Mouse (Mus musculus) limb, embryonic 14.5 days (tissue): ENCODE results near the gene Tlx2. TPM values are rescaled to one million over a fixed set of nuclear protein-coding genes. Genes with fewer than 3 reads are reported as not detected.

Experiments used
- ATAC-seq: fragments of 200-750 bp; cut with Nextera tagmentation; 2 replicates; pipeline ENCODE4 v1.8.0; 2017; ENCODE audit warnings: low read depth, moderate number of reproducible peaks, moderate TSS enrichment; ENCODE audit not compliant: low FRiP score
- DNase-seq: peaks from one replicate; pipeline ENCODE4 v3.0.0-alpha.2; 2015; ENCODE audit warnings: low spot score
- H3K27ac ChIP-seq: fragments of 300-500 bp; sonication (generic); replicated peaks from 2 replicates; pipeline ENCODE4 v1.5.1; 2014; ENCODE audit warnings: low read depth, mild to moderate bottlenecking, low read length, moderate library complexity, mixed read lengths
- H3K27me3 ChIP-seq: fragments of 300-500 bp; sonication (generic); 2 replicates; pipeline ENCODE4 v1.6.1; 2014; ENCODE audit warnings: low read length, mixed read lengths; ENCODE audit not compliant: control insufficient read depth, insufficient read depth
- H3K36me3 ChIP-seq: fragments of 300-500 bp; sonication (generic); 2 replicates; pipeline ENCODE4 v1.6.1; 2014; ENCODE audit warnings: mild to moderate bottlenecking, low read length, moderate library complexity, mixed read lengths; ENCODE audit not compliant: control insufficient read depth, insufficient read depth
- H3K4me1 ChIP-seq: fragments of 300-500 bp; sonication (generic); 2 replicates; pipeline ENCODE4 v1.6.1; 2014; ENCODE audit warnings: antibody characterized with exemption, low read length, mixed read lengths; ENCODE audit not compliant: control insufficient read depth, insufficient read depth
- H3K4me2 ChIP-seq: fragments of 300-500 bp; sonication (generic); replicated peaks from 2 replicates; pipeline ENCODE4 v1.6.1; 2014; ENCODE audit warnings: low read depth, mild to moderate bottlenecking, low read length, moderate library complexity; ENCODE audit not compliant: severe bottlenecking
- H3K4me3 ChIP-seq: fragments of 300-500 bp; sonication (generic); replicated peaks from 2 replicates; pipeline ENCODE4 v1.5.1; 2014; ENCODE audit warnings: low read length
- H3K9ac ChIP-seq: fragments of 300-500 bp; sonication (generic); 2 replicates; pipeline ENCODE4 v1.6.1; 2014; ENCODE audit warnings: mild to moderate bottlenecking, low read depth, low read length, moderate library complexity; ENCODE audit not compliant: severe bottlenecking
- H3K9me3 ChIP-seq: fragments of 300-500 bp; sonication (generic); 2 replicates; pipeline ENCODE4 v1.6.1; 2016; ENCODE audit warnings: low read length; ENCODE audit not compliant: control insufficient read depth
- POLR2A ChIP-seq: fragments of 200-500 bp; IDR thresholded peaks from 2 replicates; pipeline ENCODE4 v1.8.0; 2012; ENCODE audit warnings: inconsistent platforms, mild to moderate bottlenecking, moderate library complexity, borderline replicate concordance; ENCODE audit not compliant: insufficient read depth, insufficient read length; ENCODE audit errors: extremely low read depth
- WGBS: fragments of 180-500 bp; shearing (Covaris S2); extraction: QIAGEN DNeasy Blood & Tissue Kit; methylation state at CpG from one replicate; pipeline ENCODE4 v1.1.7; 2014; 5-methylcytosine and 5-hydroxymethylcytosine counted together
- polyA plus RNA-seq, 2 experiments: library from polyadenylated mRNA; depleted of rRNA in 1 of 2; stranded (reverse) in 1 of 2; unstranded in 1 of 2; fragments of >200 nt; fragmentation: Nextera tagmentation in 1 of 2; extraction: Ambion mirVana in 1 of 2; gene quantifications; 2 replicates each; pipeline versions ENCODE4 v1.2.1 to v1.2.3; 2012 to 2014

The Tlx2 gene
- polyA plus RNA-seq, 2 experiments, result 0.08 TPM; not detected in 1

DNA sequence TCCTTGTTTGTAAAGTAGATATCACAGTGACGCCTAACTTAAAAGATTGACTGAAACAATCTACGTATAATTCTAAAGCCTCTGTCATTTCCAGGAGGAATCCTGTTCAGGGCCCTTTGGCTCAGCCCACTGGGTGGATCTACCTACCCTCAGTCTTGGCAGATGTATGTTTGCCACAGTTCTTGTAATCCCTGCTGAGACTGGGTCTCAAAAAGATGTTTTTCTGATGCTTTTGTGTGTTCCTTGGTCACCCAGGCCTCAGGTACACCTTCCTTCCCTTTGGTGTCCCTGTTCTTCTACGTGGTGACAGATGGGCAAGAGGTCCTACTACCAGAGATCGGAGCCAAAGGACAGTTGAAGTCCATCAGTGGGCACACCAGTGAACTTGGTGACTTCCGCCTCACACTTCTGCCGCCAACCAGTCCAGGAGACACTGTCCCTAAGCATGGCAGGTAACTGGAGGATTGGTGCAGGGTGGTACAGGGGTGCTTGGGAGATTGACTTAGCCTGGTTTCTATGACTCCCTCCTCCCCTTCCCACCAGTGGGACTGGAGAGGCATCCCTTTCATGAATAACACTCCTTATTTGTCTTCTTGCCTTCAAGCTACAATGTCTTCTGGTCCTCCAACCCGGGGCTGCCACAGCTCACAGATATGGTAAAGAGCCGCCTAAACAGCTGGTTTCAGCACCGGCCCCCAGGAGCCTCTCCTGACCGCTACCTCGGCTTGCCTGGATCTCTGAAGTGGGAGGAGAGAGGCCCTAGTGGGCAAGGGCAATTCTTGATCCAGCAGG is 46.5 kb upstream of the Tlx2 start:
- WGBS, result 79% methylated on average over 11 of the region's 11 CpGs
- Histone ChIP-seq H3K4me2 (peak overlapping the region; percentile 94), H3K4me1 (peaks cover 17% of the 10 kb centered on the region), H3K9ac (peak overlapping the region; percentile 84), H3K4me3 (peak overlapping the region; percentile 84), H3K27ac (0 out of 2 replicates have a peak overlapping the region, but pooled peaks have one; percentile 73), H3K9me3 (no peaks in the 10 kb centered on the region), H3K36me3 (peaks cover 33% of the 10 kb centered on the region), H3K27me3 (no peaks in the 10 kb centered on the region)
- DNase-seq, result no peak
- ATAC-seq, result no peak
- no peak for TF ChIP-seq POLR2A

DNA sequence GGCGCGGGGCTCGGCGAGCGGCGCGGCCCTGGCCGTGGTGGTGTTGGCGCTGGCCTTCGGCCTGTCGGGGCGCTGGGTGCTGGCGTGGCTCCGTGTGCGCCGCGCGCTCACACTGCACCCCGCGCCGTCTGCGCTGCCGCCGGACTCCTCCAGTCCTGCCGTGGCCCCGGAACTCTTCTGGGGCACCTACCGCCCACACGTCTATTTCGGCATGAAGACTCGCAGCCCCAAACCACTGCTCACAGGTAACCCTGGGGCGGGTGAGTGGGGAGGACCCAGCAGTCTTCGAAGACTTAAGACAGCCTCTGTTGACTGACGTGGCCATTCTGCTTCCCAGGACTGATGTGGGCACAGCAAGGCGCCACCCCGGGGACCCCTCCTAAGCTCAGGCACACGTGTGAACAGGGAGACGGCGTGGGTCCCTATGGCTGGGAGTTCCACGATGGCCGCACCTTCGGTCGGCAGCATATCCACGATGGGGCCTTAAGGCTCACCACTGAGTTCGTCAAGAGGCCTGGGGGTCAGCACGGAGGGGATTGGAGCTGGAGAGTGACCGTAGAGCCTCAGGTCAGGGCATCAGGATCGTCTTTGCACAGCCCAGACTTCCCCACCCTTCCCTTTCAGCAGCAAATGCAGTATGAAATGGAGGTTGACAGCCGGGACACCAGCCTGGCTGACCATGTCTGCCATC is 45.7 kb upstream of the Tlx2 start:
- H3K9ac ChIP-seq, result peak overlapping the region; percentile 84
- ATAC-seq (peak; percentile 35), DNase-seq (no peak)
- peak overlapping the region; percentile 84 for H3K4me3 ChIP-seq
- H3K9me3 ChIP-seq, result no peaks in the 10 kb centered on the region
- peaks cover 17% of the 10 kb centered on the region for H3K4me1 ChIP-seq
- peak overlapping the region; percentile 94 for H3K4me2 ChIP-seq
- H3K36me3 ChIP-seq, result peaks cover 37% of the 10 kb centered on the region
- H3K27ac ChIP-seq, result peak overlapping the region; percentile 73
- no peaks in the 10 kb centered on the region for H3K27me3 ChIP-seq
- WGBS, result 2% methylated on average over 24 of the region's 48 CpGs
- no peak for TF ChIP-seq POLR2A

DNA sequence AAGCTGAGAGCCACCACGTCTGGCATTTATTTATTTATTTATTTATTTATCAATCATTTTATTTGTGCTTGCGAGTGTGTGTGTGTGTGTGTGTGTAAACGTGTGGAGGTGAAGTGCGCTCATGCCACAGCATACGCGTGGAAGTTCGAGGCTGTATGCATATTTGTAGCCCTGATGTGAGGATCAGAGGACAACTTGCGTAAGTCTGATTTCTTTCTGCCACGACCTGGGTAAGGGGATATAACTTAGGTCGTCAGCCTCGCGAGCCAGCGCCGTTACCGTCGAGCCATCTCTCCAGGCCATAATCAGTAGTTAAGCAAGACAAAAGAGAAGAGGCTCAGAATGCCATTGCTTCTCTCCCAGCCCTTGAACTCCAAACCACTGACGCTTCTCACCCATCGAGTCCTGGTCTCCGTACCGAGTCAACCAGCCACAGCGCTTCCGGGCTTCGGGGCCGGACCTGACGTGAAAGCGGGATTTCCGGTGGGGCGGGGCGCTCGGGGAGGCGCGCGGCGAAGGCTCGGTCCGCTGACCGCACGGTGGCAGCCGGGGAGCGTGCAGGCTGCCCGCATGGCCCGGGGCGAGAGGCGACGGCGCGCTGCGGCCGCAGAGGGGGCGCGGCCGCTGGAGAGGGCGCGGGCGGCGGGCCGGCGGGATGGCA is 45.0 kb upstream of the Tlx2 start, which contains the start of gene Mogs:
Mogs (plus strand) TSS at position 486 of the 661 bp plus-strand sequence.
- Histone ChIP-seq H3K9me3 (no peaks in the 10 kb centered on the region), H3K4me3 (peak within 1 kb of the TSS; percentile 84), H3K27me3 (no peaks in the 10 kb centered on the region), H3K4me1 (peaks cover 16% of the 10 kb centered on the region), H3K27ac (peak within 1 kb of the TSS; percentile 73), H3K9ac (peak within 1 kb of the TSS; percentile 84), H3K4me2 (peak within 1 kb of the TSS; percentile 94), H3K36me3 (peaks cover 40% of the 10 kb centered on the region)
- peak; percentile 75; the same call in 1 of the 2 replicates for TF ChIP-seq POLR2A
- peak; percentile 90 for ATAC-seq
- WGBS, result 2% methylated on average over 41 of the region's 58 CpGs
- DNase-seq, result peak; percentile 81

DNA sequence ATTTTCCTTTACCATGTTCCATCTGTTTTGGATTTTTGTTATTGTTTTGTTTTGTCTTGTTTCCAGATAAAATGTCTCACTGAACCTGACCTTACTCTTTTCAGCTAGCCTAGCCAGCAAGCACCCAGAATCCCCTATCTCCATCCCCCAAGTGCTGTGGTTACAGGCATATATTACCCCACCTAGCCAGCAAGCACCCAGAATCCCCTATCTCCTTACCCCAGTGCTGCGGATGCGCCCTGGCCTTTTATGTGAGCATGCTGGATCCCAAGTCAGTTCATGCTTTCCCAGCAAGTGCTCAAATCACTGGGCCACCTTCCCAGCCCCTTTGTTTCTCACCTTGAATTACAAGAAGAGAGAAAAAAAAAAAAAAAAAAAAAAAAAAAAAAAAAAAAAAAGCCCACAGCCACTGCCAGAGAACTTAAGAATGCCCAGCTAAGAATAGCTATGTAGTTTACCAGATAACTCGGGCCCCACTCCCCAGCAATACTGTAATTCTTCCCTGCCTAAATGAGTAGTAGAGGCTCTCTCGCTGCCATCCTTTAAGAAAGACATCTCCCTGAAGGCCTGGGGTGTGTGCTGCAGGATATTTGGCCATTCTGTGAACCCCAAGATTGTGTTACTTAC is 41.5 kb upstream of the Tlx2 start:
- 90% methylated on average over 4 of the region's 4 CpGs for WGBS
- Histone ChIP-seq H3K4me1 (peaks cover 16% of the 10 kb centered on the region), H3K27me3 (no peaks in the 10 kb centered on the region)

More for the DNA sequence above, 41.5 kb upstream of the Tlx2 start:
- no peak for TF ChIP-seq POLR2A
- Histone ChIP-seq H3K4me2 (no peak overlapping the region), H3K4me3 (no peak overlapping the region), H3K9ac (no peak overlapping the region), H3K27ac (no peak overlapping the region), H3K9me3 (no peaks in the 10 kb centered on the region), H3K36me3 (peaks cover 13% of the 10 kb centered on the region)
- DNase-seq, result no peak
- ATAC-seq, result no peak
